Mouse (Mus musculus) embryonic facial prominence, embryonic 10.5 days (tissue): ENCODE measurements around the gene Ptprn2. TPM values are rescaled to one million over a fixed set of nuclear protein-coding genes. Genes with fewer than 3 reads are reported as not detected.
A peak's percentile ranks its signal among the peaks of the same experiment; 100 is the strongest.
"Not testable (repeated sequence)": the region's sequence is repeated elsewhere in the genome, so short reads cannot be mapped to it uniquely, and the experiment has no call there.

Source experiments
- DNase-seq: peaks from one replicate; pipeline ENCODE4 v3.0.0-alpha.2; 2017; ENCODE audit warnings: low spot score
- H3K27ac ChIP-seq: fragments of 300-500 bp; sonication (generic); replicated peaks from 2 replicates; pipeline ENCODE4 v1.5.1; 2016; ENCODE audit warnings: mild to moderate bottlenecking
- H3K27me3 ChIP-seq: fragments of 300-500 bp; sonication (generic); replicated peaks from 2 replicates; pipeline ENCODE4 v1.6.1; 2016; ENCODE audit warnings: low read depth, mild to moderate bottlenecking; ENCODE audit not compliant: poor library complexity, severe bottlenecking
- H3K36me3 ChIP-seq: fragments of 300-500 bp; sonication (generic); replicated peaks from 2 replicates; pipeline ENCODE4 v1.6.1; 2016; ENCODE audit warnings: mild to moderate bottlenecking, moderate library complexity
- H3K4me1 ChIP-seq: fragments of 300-500 bp; sonication (generic); 2 replicates; pipeline ENCODE4 v1.6.1; 2016
- H3K4me3 ChIP-seq: fragments of 300-500 bp; sonication (generic); 2 replicates; pipeline ENCODE4 v1.5.1; 2016; ENCODE audit warnings: mild to moderate bottlenecking, moderate library complexity
- H3K9me3 ChIP-seq: fragments of 300-500 bp; sonication (generic); 2 replicates; pipeline ENCODE4 v1.6.1; 2016; ENCODE audit warnings: mild to moderate bottlenecking
- WGBS: fragments of 180-500 bp; shearing (Covaris S2); methylation state at CpG from one replicate; pipeline ENCODE4 v1.1.7; 2016; 5-methylcytosine and 5-hydroxymethylcytosine counted together
- polyA plus RNA-seq: library from polyadenylated mRNA; unstranded; fragments of >200 nt; fragmentation: Nextera tagmentation; extraction: Ambion mirVana; gene quantifications from 2 replicates; pipeline ENCODE4 v1.2.1, GENCODE M21; 2016

Ptprn2 gene
- polyA plus RNA-seq, 1 experiment from 2014 or later: 1.4 TPM

DNA sequence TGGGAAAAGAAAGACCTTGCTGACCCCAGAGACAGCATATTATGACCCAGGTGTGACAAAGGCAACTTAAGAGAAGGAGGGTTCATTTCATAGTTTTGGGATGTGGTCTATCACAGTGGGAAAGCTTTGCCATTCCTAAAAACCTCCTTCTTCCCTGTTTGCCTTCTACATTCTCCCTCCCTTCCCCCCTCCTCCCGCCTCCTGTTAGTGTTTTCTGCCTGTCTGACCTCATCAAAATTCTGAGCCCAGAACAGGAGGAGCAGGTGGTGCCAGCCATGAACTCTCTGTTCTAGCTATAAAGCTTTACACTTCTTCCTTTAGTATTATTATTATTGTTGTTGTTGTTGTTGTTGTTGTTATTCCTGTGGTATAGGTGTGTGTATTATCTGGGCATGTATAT, 3.6 kb upstream of the Ptprn2 start:
- no peaks in the 10 kb centered on the region for H3K36me3 ChIP-seq
- 83% methylated on average over 1 of the region's 1 CpGs for WGBS
- no peak for DNase-seq
- H3K27ac ChIP-seq: no peak overlapping the region
- H3K9me3 ChIP-seq: no peaks in the 10 kb centered on the region
- H3K27me3 ChIP-seq: peaks cover 20% of the 10 kb centered on the region
- peaks cover 13% of the 10 kb centered on the region for H3K4me1 ChIP-seq
- no peak overlapping the region for H3K4me3 ChIP-seq

DNA sequence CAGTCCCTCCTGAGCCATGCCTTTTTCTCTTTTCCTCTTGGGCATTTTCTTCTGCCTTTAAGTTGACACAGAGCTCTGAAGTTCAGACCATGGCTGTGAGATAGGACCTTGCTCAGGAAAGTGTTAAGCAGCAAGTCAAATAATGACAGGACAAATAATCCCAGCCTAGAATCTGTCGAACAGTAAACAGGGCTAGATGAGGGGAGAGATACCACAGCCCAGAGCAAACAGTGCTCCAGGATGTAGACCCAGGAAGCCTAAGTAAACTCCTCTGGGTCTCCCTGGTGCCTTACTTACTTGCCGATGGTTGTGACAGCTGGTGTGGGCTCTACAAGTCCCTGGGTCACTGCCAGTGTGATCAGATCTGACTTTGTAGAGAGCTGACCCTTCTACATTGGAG, 1.9 kb upstream of the Ptprn2 start:
- DNase-seq: no peak
- no peak overlapping the region for H3K27ac ChIP-seq
- peaks cover 30% of the 10 kb centered on the region for H3K27me3 ChIP-seq
- WGBS: 69% methylated on average over 2 of the region's 2 CpGs
- no peaks in the 10 kb centered on the region for H3K36me3 ChIP-seq
- no peaks in the 10 kb centered on the region for H3K9me3 ChIP-seq
- peaks cover 13% of the 10 kb centered on the region for H3K4me1 ChIP-seq
- H3K4me3 ChIP-seq: no peak overlapping the region

DNA sequence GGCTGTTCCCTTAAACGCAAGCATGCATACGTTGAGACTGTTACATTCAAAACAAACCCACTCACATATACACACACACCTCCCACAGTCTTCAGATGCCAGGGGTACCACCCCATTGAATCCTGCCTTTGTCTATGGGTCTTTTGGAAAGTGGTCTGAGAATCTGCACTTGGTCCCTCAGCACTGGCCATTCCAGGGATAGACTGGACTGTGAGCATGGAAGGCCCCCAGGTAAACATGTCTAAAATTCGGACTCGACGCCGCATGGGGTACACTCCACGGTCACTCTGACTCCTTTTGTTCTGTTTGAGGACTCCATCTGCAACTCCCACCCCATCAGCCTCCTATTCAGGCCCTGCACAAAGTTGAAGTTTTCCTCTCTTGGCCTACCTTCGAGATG, 529 bp upstream of the Ptprn2 start:
- Histone ChIP-seq H3K4me1 (peaks cover 13% of the 10 kb centered on the region), H3K27ac (no peak overlapping the region), H3K27me3 (peaks cover 30% of the 10 kb centered on the region), H3K36me3 (no peaks in the 10 kb centered on the region), H3K4me3 (peak overlapping the region; percentile 71; the same call in 1 of the 2 replicates), H3K9me3 (no peaks in the 10 kb centered on the region)
- 76% methylated on average over 8 of the region's 8 CpGs for WGBS
- DNase-seq: no peak

DNA sequence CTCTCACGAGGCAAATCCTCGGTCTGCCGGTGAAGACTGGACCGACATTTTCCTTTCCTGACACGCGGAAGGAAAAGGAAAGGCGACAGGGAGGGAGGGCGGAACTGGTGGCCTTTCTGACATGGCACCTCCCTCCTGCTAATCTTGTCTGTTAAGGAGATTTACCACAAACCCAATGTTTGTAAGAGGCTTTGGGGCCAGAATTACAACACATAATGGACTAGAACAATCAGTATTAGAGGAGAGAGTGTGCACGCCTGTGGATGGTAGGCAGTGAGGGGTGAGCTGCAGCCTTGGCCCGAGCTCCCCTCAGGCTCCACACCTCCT, 847 bp downstream of the Ptprn2 start:
- Histone ChIP-seq H3K4me1 (peaks cover 13% of the 10 kb centered on the region), H3K27me3 (peaks cover 30% of the 10 kb centered on the region), H3K36me3 (no peaks in the 10 kb centered on the region), H3K4me3 (peak overlapping the region; percentile 71), H3K9me3 (no peaks in the 10 kb centered on the region), H3K27ac (no peak overlapping the region)
- 5% methylated on average over 10 of the region's 10 CpGs for WGBS
- DNase-seq: no peak

DNA sequence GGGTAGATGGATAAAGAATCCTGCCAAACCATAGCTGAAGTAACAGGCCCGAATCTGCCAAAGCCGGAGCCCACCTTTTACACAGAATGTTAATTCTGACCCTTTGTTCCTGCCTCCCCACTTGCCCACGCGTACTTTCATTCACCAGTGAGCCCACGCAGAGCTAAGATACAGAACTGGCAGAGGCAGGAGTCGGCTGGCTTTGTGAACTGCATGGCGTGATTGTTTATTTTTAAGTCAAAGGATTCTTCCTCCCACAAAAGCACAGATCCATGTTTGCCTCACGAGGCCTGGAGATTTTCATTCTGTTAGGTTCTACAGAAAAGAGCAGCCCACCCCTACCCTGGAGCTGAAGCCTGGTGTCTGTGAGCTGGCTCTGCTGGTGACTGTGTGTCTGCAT, 3.3 kb downstream of the Ptprn2 start:
- Histone ChIP-seq H3K9me3 (no peaks in the 10 kb centered on the region), H3K36me3 (no peaks in the 10 kb centered on the region), H3K27me3 (peaks cover 30% of the 10 kb centered on the region), H3K27ac (no peak overlapping the region), H3K4me3 (no peak overlapping the region), H3K4me1 (peaks cover 13% of the 10 kb centered on the region)
- 77% methylated on average over 8 of the region's 8 CpGs for WGBS
- DNase-seq: no peak

DNA sequence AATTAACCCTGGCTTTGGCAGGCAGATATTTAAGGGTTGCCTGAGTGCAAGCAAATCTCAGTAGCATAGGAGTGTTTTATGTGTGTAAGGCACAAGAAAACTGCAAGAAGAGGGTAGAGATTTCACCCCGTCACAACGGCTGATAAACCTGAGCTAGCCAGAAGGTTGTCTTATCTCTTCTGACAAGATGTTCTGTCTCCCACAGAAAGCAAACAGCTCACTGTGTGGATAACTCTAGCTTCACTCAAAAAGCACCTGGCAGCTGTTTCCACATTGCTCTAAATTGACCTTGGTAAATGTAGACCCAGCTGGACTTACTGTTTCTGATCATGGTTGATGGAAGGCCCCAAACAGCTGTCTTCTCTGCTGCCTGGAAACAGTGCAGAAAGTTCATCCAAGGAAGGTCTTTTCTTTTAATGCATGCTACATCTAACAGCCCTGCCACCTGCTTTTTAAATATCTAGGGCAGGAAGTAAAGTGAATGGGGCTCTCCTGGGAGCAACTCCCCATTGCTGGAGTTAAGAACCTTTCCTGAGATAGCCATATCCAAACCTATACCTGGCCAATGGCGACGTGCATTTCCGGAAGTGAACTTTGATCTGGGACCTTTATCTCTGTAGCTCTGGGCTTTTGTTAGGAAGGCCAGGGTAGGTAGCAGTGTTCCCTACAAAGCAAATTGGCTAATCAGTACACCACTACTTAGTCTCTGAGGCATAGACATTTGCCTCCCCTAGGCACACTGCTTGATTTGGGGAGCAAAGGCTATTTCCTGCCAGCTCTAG, 5.2 kb downstream of the Ptprn2 start:
- 90% methylated on average over 5 of the region's 5 CpGs for WGBS
- Histone ChIP-seq H3K36me3 (no peaks in the 10 kb centered on the region), H3K9me3 (no peaks in the 10 kb centered on the region), H3K4me1 (peaks cover 6% of the 10 kb centered on the region), H3K27me3 (peaks cover 22% of the 10 kb centered on the region), H3K4me3 (no peak overlapping the region), H3K27ac (no peak overlapping the region)
- DNase-seq: no peak

DNA sequence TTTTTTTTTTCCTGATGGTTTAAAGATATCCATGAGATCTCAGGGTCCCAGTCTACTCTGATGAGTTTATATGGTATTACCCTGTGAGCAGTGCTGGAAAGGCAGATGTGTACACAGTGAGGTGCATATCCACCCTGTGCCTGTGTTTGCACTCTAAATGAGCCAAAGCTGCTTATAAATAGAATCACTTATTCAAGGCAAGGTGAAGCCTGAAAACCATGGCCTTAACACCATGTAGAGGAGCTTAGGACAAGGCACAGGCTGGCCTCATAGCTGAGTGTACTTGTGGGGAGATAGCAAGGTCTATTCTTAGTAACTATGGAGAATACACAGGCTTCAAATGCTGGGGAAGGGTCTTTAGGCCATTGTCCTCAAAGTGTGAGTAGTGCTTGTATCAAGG, 13.1 kb downstream of the Ptprn2 start:
- no peak overlapping the region for H3K4me3 ChIP-seq
- H3K36me3 ChIP-seq: no peaks in the 10 kb centered on the region
- no peaks in the 10 kb centered on the region for H3K27me3 ChIP-seq
- no peaks in the 10 kb centered on the region for H3K9me3 ChIP-seq
- DNase-seq: no peak
- H3K4me1 ChIP-seq: no peaks in the 10 kb centered on the region
- no peak overlapping the region for H3K27ac ChIP-seq

DNA sequence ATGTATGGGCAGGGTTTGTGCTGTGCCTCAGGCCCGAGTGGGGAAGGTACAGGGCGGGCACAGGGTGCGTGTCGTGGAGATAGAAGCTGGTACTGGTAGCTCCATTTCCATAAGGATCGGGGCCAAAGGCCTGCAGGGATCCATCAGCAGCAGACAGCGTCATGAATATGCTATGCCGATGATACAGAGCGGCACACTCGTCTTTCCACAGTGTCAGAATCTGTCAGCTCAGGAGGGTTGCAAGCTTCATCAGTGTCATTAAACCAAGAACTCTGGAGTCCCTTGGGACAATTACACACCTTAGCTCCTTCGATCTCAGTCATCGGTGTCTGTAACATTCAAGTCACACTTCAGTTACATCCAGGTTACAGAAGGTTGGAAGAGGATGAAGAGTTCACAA, 15.1 kb downstream of the Ptprn2 start:
- Histone ChIP-seq H3K4me1 (no peaks in the 10 kb centered on the region), H3K27ac (no peak overlapping the region), H3K27me3 (no peaks in the 10 kb centered on the region), H3K9me3 (no peaks in the 10 kb centered on the region), H3K4me3 (no peak overlapping the region), H3K36me3 (no peaks in the 10 kb centered on the region)
- no peak for DNase-seq
- 88% methylated on average over 11 of the region's 11 CpGs for WGBS

DNA sequence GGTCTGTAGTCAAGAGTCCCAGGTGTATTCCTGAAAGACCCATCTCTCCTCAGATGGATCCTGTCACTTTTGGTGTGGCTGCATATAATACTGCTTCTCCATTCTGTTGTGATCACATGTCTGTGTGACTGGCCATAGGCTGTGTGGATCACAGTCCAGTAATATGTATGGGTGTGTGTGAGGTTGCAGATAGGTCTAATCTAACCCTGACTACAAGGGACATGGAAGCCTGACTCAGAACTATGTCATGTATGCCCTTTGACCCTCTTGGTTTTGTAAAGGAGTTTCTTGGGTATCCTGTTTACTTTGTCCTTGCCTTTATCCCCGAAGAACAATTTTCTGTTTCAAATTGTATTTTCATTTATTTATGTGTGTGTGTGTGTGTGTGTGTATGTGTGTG, 27.0 kb downstream of the Ptprn2 start:
- Histone ChIP-seq H3K27me3 (no peaks in the 10 kb centered on the region), H3K4me1 (no peaks in the 10 kb centered on the region), H3K27ac (no peak overlapping the region), H3K36me3 (no peaks in the 10 kb centered on the region), H3K4me3 (no peak overlapping the region), H3K9me3 (no peaks in the 10 kb centered on the region)
- WGBS: 89% methylated on average over 1 of the region's 1 CpGs
- DNase-seq: no peak

DNA sequence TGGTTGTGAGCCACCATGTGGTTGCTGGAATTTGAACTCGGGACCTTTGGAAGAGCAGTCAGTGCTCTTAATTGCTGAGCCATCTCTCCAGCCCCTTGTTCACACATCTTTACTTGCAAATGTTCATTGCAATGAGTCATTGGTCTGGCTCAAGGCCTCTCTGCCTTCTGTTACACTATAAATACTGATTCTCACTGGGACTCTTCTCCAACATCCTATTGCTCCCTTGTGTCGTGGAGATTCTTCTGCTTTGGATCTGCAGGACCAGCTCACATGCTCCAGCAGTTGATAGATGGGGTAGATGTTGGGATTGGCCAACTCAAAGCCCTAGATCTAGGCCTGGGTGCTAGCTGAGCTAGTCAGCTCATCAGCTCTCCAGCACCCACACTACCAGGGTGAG, 28.3 kb downstream of the Ptprn2 start:
- not testable (repeated sequence) for H3K4me1 ChIP-seq, H3K4me3 ChIP-seq, H3K9me3 ChIP-seq, DNase-seq, H3K27ac ChIP-seq, H3K27me3 ChIP-seq, H3K36me3 ChIP-seq
- WGBS: 79% methylated on average over 2 of the region's 2 CpGs

DNA sequence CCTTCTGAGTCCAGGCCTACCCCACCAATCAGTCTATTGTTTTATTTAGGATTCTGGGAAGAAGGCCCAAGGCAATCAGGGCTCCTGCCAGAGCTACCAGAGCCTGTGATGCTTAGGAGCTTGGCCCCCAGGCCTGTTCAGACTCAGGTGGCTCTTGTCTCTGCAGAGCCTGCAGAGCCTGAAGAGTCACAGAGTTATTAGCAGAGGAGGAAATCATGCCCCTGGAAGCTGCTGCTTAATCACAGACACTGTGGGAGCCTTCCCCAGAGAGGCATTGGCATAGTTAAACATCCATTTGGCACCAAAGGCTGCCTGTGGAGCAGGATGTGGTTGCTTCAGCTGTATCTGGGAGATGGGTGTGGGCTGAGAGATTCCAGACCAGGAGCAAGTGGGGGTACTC, 30.3 kb downstream of the Ptprn2 start:
- Histone ChIP-seq H3K27ac (no peak overlapping the region), H3K36me3 (no peaks in the 10 kb centered on the region), H3K4me1 (no peaks in the 10 kb centered on the region), H3K27me3 (no peaks in the 10 kb centered on the region), H3K4me3 (no peak overlapping the region), H3K9me3 (no peaks in the 10 kb centered on the region)
- no peak for DNase-seq

DNA sequence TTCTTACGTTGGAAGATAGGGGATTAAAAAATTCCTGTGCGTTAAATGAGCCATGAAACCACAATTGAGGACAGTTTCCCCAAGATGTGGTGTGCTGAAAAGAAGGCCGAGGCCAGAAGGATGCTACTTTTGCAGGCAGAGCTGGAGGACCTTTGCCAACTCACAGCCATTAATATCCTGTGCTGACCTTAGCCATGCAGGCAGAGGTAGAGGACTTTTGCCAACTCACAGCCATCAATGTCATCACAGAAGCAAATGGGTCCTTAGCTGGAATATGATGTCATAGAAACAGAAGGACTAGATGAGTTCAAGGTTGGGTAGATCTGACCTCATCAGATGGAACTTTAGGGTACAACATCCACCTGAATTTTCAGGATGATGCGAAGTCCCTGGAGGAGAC, 43.3 kb downstream of the Ptprn2 start:
- no peaks in the 10 kb centered on the region for H3K36me3 ChIP-seq
- H3K9me3 ChIP-seq: no peaks in the 10 kb centered on the region
- H3K4me3 ChIP-seq: no peak overlapping the region
- no peaks in the 10 kb centered on the region for H3K27me3 ChIP-seq
- WGBS: 83% methylated on average over 4 of the region's 4 CpGs
- H3K4me1 ChIP-seq: no peaks in the 10 kb centered on the region
- H3K27ac ChIP-seq: no peak overlapping the region
- DNase-seq: no peak

DNA sequence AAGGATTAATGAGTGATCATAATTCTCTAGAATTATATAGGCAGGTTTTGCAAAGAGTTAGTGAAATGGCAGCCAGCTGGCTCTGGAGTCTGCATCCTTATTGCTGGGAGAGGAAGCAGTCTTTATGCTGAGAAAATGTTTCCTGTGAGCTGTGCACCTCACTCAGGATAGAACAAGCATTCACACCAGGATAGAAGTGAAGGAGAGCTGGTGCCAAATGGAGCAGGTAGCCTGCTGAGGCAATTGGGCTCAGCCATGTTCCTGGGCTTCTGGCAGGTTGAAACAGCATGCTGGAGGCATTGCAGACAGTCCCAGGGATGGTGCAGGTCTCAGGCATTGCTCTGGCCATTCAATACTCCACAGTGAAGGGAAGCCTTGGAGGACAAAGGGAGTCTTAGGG, 47.8 kb downstream of the Ptprn2 start:
- no peak overlapping the region for H3K27ac ChIP-seq
- H3K9me3 ChIP-seq: no peaks in the 10 kb centered on the region
- no peaks in the 10 kb centered on the region for H3K36me3 ChIP-seq
- no peaks in the 10 kb centered on the region for H3K4me1 ChIP-seq
- H3K4me3 ChIP-seq: no peak overlapping the region
- DNase-seq: no peak
- no peaks in the 10 kb centered on the region for H3K27me3 ChIP-seq

DNA sequence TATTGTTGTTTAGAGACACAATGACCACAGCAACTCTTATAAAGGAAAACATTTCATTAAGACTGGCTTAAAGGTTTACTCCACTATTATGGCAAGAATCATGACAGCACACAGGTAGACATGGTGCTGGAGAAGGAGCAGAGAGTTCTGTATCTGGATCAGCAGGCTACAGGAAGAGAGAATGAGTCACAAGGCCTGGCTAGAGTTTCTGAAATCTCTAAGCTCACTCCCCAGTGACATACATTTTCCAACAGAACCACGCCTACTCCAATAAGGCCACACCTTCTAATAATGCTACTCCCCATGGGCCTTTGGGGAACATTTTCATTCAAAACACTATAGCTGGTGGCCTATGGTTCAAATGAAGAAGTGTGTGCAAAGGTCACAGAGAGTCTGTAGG, 53.8 kb downstream of the Ptprn2 start:
- H3K36me3 ChIP-seq: no peaks in the 10 kb centered on the region
- WGBS: 95% methylated on average over 1 of the region's 1 CpGs
- no peak overlapping the region for H3K27ac ChIP-seq
- H3K4me3 ChIP-seq: no peak overlapping the region
- no peaks in the 10 kb centered on the region for H3K27me3 ChIP-seq
- no peak for DNase-seq
- no peaks in the 10 kb centered on the region for H3K4me1 ChIP-seq
- no peaks in the 10 kb centered on the region for H3K9me3 ChIP-seq
